Mouse (Mus musculus): Measurements from ENCODE around the gene Eea1. TPM values are rescaled to one million over a fixed set of nuclear protein-coding genes. Genes with fewer than 3 reads are reported as not detected.

Eea1 gene
- total and polyA plus RNA-seq, 3 experiments: 9.2 to 43.5 (median 10.2) TPM

DNA sequence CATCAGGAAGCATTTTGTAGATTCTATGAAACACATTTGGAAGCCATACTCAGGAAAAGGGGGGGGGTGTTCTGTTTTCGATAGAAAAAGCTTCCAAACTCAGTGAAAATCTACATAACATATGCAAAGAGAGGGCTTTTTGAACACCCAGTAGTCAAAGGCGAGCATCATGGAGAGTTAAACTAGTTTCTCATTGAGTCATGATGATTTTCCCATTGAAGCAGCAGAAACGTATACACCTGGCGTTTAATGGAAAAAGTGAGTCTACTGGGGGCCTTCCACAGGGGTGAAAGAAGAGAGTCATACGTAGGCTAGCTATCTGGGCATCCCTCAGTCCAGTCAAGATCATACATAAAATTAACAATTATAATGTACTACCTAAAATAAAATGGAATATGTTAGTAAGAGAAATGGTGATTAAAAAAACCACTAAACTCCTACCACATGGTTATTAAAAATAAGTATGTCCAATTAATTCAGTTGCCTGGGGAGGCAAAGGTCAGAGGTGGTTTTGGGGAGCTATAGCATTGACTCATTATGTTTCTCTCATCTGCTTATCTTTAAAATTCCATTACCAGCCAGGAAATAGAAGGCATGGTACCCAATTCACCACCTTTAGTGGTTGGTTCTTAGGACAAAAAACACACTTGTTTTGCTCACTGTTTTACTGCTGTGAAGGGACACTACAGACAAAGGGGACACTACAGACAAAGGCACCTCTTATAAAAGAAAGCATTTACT, 25.8 kb upstream of the Eea1 start:
- Histone ChIP-seq H3K79me2 (ENCODE audit: control insufficient read depth, insufficient read depth, low read length, poor library complexity) (no peaks in the 10 kb centered on the region), H3K9me3 (replicated peaks; ENCODE audit: insufficient read depth, low read length) (no peaks in the 10 kb centered on the region), H3K36me3 (ENCODE audit: control insufficient read depth in 1 of 2, insufficient read depth in 2 of 2, low read length in 2 of 2) (no peaks in the 10 kb centered on the region), H3K4me1 (ENCODE audit: control insufficient read depth in 1 of 2, insufficient read depth in 2 of 2, low read length in 2 of 2) (no peaks in the 10 kb centered on the region), H3K9ac (ENCODE audit: control insufficient read depth, low read depth, low read length, poor library complexity, severe bottlenecking) (no peak overlapping the region), H3K27me3 (ENCODE audit: control insufficient read depth in 1 of 2, insufficient read depth in 2 of 2, low read length in 2 of 2) (no peaks in the 10 kb centered on the region; a peak in 3 of 4 replicates), H3K4me3 (ENCODE audit: control insufficient read depth in 1 of 2, insufficient read depth in 1 of 2, low read depth in 2 of 2, low read length in 2 of 2) (no peak overlapping the region), H3K27ac (ENCODE audit: control insufficient read depth, low read depth, low read length) (no peak overlapping the region)
- DNase-seq (ENCODE audit: low read depth, low spot score): no peak
- TF ChIP-seq CHD1 (IDR thresholded peaks at IDR 0.05; ENCODE audit: low read depth, low read length) (no peak), POLR2AphosphoS2 (IDR thresholded peaks at IDR 0.05; ENCODE audit: low read length) (no peak), POLR2A (IDR thresholded peaks at IDR 0.05; ENCODE audit: control insufficient read depth in 1 of 2, insufficient read depth in 1 of 2, low read depth in 1 of 2, low read length in 2 of 2, poor library complexity in 1 of 2) (no peak), TAL1 (IDR thresholded peaks at IDR 0.05; ENCODE audit: low read length) (no peak), JUND (IDR thresholded peaks at IDR 0.05; ENCODE audit: low read depth, low read length) (no peak), TBP (IDR thresholded peaks at IDR 0.05; ENCODE audit: low read depth, low read length) (no peak), ZMIZ1 (IDR thresholded peaks at IDR 0.05; ENCODE audit: low read depth, low read length) (no peak), KAT2A (conservative IDR thresholded peaks at IDR 0.05; ENCODE audit: low read depth, low read length) (no peak), RCOR1 (IDR thresholded peaks at IDR 0.05; ENCODE audit: low read depth, low read length) (no peak), HCFC1 (IDR thresholded peaks at IDR 0.05; ENCODE audit: low read depth, low read length) (no peak), MYC (IDR thresholded peaks at IDR 0.05; ENCODE audit: low read depth, low read length) (no peak), TCF12 (IDR thresholded peaks at IDR 0.05; ENCODE audit: low read depth, low read length) (no peak), CTCF (IDR thresholded peaks at IDR 0.05 in 2 of 3, conservative IDR thresholded peaks at IDR 0.05 in 1 of 3; ENCODE audit: control insufficient read depth in 1 of 3, insufficient read depth in 1 of 3, low read depth in 2 of 3, low read length in 3 of 3, poor library complexity in 1 of 3, severe bottlenecking in 1 of 3) (no peak)

GRCm38 (mm10) chr10:95918716-95919115, 21.7 kb upstream of the Eea1 start:
- H3K9ac ChIP-seq (ENCODE audit: control insufficient read depth, low read depth, low read length, poor library complexity, severe bottlenecking): no peak overlapping the region
- DNase-seq (ENCODE audit: low read depth, low spot score): no peak
- no peaks in the 10 kb centered on the region for H3K4me1 ChIP-seq (ENCODE audit: control insufficient read depth in 1 of 2, insufficient read depth in 2 of 2, low read length in 2 of 2)
- TF ChIP-seq MYC (IDR thresholded peaks at IDR 0.05; ENCODE audit: low read depth, low read length): no peak
- no peak for TF ChIP-seq KAT2A (conservative IDR thresholded peaks at IDR 0.05; ENCODE audit: low read depth, low read length)
- no peak for TF ChIP-seq NELFE (IDR thresholded peaks at IDR 0.05; ENCODE audit: low read depth, low read length)
- TF ChIP-seq NRF1 (IDR thresholded peaks at IDR 0.05; ENCODE audit: insufficient read depth, low read depth, low read length, poor library complexity, severe bottlenecking): no peak
- TF ChIP-seq TBP (IDR thresholded peaks at IDR 0.05; ENCODE audit: low read depth, low read length): no peak
- no peak for TF ChIP-seq ETS1 (IDR thresholded peaks at IDR 0.05; ENCODE audit: low read depth, low read length)
- TF ChIP-seq MAFK (IDR thresholded peaks at IDR 0.05; ENCODE audit: borderline replicate concordance, low read depth, low read length): no peak
- no peak for TF ChIP-seq EP300 (IDR thresholded peaks at IDR 0.05; ENCODE audit: low read depth in 1 of 2, low read length in 2 of 2)
- TF ChIP-seq MAX (IDR thresholded peaks at IDR 0.05; ENCODE audit: low read length): no peak
- no peak for TF ChIP-seq POLR2A (IDR thresholded peaks at IDR 0.05; ENCODE audit: control insufficient read depth in 1 of 2, insufficient read depth in 1 of 2, low read depth in 1 of 2, low read length in 2 of 2, poor library complexity in 1 of 2)
- TF ChIP-seq BHLHE40 (IDR thresholded peaks at IDR 0.05; ENCODE audit: borderline replicate concordance, low read depth, low read length): no peak
- TF ChIP-seq GABPA (IDR thresholded peaks at IDR 0.05; ENCODE audit: low read depth, low read length): no peak
- no peak for TF ChIP-seq GATA1 (IDR thresholded peaks at IDR 0.05; ENCODE audit: low read depth, low read length)
- no peak for TF ChIP-seq UBTF (IDR thresholded peaks at IDR 0.05; ENCODE audit: borderline replicate concordance, insufficient read depth, low read depth, low read length)
- no peak for TF ChIP-seq ZNF384 (IDR thresholded peaks at IDR 0.05; ENCODE audit: low read depth, low read length)
- no peak for TF ChIP-seq TAL1 (IDR thresholded peaks at IDR 0.05; ENCODE audit: low read length)
- no peak for TF ChIP-seq HCFC1 (IDR thresholded peaks at IDR 0.05; ENCODE audit: low read depth, low read length)
- no peak for TF ChIP-seq POLR2AphosphoS5 (IDR thresholded peaks at IDR 0.05; ENCODE audit: borderline replicate concordance, low read depth, low read length)
- TF ChIP-seq SIN3A (IDR thresholded peaks at IDR 0.05; ENCODE audit: low read length): no peak
- H3K27ac ChIP-seq (ENCODE audit: control insufficient read depth, low read depth, low read length): no peak overlapping the region
- no peaks in the 10 kb centered on the region; a peak in 2 of 4 replicates for H3K27me3 ChIP-seq (ENCODE audit: control insufficient read depth in 1 of 2, insufficient read depth in 2 of 2, low read length in 2 of 2)
- H3K4me3 ChIP-seq (ENCODE audit: control insufficient read depth in 1 of 2, insufficient read depth in 1 of 2, low read depth in 2 of 2, low read length in 2 of 2): no peak overlapping the region
- H3K79me2 ChIP-seq (ENCODE audit: control insufficient read depth, insufficient read depth, low read length, poor library complexity): no peaks in the 10 kb centered on the region
- H3K36me3 ChIP-seq (ENCODE audit: control insufficient read depth in 1 of 2, insufficient read depth in 2 of 2, low read length in 2 of 2): no peaks in the 10 kb centered on the region
- no peaks in the 10 kb centered on the region for H3K9me3 ChIP-seq (replicated peaks; ENCODE audit: insufficient read depth, low read length)
